Mouse (Mus musculus): ENCODE measurements around the gene Il21.
A peak's percentile ranks its signal among the peaks of the same experiment; 100 is the strongest.

Gene Il21

DNA sequence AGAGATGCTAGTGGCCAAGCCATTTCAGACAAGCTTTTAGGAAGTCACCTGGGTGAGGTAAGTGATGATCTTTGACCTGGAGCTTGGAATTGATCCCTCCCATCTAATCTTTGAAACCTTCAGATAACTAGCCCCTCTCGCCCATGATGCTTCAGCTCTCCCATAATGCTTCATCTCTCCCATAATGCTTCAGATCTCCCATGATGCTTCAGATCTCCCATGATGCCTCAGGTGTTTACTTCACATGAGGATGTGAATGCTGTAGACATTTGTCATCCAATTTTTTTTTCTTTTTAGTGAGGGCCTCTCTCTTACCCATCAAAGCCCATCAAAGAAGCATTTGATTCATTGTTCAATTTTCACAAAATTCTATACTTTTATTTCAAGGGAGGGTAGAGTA, 46.9 kb downstream of the Il21 start:
- no peak for DNase-seq

DNA sequence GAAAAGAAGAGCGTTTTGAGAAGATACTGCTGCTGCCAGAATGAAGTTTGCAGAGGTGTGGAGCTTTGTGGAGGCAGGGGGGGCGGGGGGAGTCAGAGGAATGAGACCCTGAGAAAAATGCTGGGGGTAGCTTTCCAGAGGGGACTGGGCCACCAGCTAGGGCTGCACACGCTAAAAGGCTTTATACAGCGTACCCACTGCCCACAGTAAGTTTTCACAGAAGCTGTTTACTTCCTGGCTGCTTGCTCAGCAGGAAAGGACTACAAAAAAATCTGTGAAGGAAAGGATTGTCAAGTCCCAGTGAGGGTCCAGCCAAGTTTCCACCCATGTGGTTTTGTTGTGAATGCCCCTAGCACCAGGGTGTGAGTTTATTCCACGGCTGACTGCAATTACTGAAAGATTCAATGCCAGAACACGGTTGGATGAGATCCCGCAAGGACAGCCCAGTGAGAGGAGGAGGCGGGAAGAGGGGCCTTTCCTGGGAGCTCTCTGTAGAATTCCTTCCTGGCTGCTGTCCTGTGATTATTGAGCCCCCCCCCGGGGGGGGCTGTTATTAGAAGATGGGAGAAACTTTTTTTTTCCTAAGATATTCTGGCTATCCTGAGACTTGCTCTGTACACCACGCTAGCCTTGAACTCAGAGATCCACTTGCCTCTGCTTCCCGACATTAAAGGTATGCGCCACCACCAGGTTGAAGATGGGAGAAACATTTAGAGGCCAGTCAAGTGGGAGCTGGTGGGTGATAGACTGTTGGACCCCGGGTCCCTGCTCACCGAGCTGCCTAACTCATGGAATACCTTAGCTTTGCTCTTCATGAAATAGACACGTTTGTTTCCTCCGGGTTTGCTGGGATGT, 49.8 kb downstream of the Il21 start:
- peak; percentile 49 for DNase-seq

DNA sequence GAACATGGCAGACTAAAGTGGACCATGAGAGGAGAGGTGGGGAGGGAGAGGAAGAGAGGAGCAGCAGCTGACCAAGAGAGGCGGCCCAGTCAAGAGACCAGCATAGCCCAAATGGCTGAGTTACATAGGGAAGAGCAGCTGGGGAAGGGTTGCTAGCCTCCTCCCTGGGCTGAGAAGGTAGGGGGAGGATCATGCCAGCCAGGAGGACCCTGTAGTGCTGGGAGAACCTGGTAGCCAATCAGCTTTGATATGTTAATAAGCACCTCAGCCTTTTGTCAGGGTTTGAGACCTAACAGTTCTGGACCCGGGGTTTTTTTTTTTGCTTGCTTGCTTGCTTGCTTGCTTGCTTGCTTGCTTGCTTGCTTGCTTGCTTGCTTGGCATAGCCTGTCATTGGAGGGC, 51.4 kb downstream of the Il21 start:
- no peak for DNase-seq

DNA sequence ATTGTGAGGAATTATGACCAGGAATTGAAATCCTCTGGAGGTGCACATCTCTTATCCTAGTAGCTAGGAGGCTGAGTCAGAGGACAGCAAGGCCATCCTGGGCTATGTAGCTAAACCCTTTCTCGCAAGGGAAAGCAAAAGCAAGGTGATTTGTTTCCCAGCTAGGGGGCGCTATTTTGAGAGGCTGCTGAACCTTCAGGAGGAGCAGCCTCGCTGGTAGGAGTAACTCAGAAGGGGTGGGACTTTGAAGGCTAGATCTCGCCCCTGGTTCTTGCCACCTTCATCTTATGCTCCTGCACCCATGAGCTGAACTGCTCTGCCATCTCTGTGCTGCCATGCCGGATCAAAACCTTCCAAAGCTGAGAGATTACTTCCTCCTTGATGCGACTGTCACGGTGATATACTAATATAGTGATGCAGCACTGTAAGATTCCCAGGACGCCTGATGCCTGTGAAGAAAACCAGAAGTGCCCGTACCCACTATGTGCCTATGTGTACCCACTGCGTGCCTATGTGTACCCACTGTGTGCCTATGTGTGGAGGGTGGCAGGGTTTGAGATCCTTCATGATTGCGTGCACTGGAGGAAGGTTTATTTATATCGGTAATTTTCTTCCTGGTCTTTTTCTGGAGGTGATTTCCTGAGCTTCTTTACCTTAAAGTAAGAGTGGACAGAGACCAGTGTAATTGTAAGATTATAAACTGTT, 52.2 kb downstream of the Il21 start:
- no peak for DNase-seq

DNA sequence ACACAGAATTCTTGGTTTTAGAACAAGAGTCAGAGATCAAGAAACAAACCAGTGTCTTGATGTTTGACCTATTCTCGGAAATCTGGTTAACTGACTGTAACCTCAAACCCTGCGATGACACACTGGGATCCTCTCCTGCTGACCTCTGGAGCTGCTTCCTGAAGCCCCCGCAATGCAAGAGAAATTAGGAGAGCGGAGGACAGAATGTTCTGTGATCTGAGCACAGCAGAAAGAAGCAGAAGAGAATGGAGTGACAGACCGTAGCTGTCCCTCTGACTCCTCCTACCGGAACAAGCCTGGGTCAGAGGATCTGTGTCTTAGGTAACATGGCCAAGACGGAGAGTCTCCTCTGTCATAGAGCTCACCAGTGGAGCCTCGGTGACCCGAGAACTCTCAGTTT, 53.0 kb downstream of the Il21 start:
- DNase-seq, result no peak

DNA sequence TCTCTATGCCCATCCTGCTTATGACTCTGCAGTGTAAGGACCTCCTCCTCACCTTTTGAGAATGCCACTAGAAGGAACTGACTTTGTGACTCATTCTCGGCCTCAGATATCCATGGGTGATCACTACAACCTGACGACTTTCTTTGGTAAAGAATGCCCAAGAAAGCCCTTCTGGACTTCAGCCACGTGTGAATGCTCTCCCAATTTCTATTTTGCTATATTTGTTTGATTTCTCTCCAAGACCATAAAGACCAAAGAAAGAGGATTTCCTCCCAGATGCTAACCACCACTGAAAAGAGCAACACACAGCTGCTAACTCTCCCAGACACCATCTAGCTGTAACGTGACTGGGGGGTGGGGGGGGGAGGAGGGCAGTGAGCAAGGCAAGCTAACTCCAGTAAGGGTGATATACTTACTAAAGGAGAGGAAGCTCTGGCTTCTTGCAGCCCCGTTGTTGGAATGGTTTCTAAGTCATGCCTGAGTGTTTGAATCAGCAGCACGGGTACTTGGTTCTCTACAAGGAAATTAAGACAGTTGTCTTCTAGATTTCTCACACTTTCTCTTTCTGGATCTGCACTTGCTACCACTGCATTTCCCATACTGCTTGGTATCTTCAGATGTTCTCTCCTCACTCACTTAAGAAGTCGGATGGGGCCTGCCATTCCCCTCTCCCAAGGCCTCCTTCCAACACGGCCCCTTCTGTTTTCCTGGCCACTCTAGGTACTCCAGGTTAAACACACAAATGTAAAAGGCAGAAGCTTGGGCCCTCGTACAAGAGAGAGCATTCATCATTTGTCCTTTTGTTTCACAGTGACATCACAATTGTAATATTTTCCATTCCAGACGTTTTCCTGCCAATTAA, 57.5 kb downstream of the Il21 start:
- no peak for DNase-seq

DNA sequence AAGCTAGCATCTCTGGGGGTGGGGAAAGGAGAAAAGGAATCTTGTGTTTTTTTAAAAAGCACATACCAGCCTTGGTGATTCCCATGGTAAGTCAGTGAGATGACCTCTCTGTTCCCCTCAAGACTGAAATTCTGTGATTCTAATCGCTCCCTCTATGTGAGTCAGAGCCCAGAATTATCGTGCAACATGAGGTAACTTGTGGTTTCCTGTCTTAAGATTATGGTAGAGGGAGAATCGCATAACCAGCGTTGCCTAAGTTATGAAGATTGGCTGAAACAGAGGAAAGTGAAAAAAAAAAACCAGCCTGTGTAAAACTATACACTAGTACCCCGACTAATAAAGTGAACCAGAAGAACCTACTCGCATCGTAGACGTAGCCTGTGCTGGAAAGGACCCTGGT, 59.2 kb downstream of the Il21 start:
- no peak for DNase-seq

Data from layer of hippocampus, adult 9-11 months (tissue).